Mouse (Mus musculus): Measurements from ENCODE around the gene Cadm4.
"Not testable (repeated sequence)": the region's sequence is repeated elsewhere in the genome, so short reads cannot be mapped to it uniquely, and the experiment has no call there.

The Cadm4 gene

GRCm38 (mm10) chr7:24501492-24501891 is 19.7 kb downstream of the Cadm4 start:
- peak; percentile 39 to 58 for DNase-seq (ENCODE audit: low spot score in 2 of 2)

- DNase-seq (ENCODE audit: low spot score in 2 of 2) = no peak
Measured at GRCm38 (mm10) chr7:24504004-24504403, 22.2 kb downstream of the Cadm4 start.

GRCm38 (mm10) chr7:24504868-24505267 is 23.0 kb downstream of the Cadm4 start:
- no peak for DNase-seq (ENCODE audit: low spot score in 2 of 2)

GRCm38 (mm10) chr7:24505447-24506064 is 23.7 kb downstream of the Cadm4 start:
- no peak for DNase-seq (ENCODE audit: low spot score in 2 of 2)

GRCm38 (mm10) chr7:24506065-24506459 is 24.2 kb downstream of the Cadm4 start:
- no peak for DNase-seq (ENCODE audit: low spot score in 2 of 2)

GRCm38 (mm10) chr7:24506476-24506837 is 24.6 kb downstream of the Cadm4 start:
- no peak for DNase-seq (ENCODE audit: low spot score in 2 of 2)

DNA sequence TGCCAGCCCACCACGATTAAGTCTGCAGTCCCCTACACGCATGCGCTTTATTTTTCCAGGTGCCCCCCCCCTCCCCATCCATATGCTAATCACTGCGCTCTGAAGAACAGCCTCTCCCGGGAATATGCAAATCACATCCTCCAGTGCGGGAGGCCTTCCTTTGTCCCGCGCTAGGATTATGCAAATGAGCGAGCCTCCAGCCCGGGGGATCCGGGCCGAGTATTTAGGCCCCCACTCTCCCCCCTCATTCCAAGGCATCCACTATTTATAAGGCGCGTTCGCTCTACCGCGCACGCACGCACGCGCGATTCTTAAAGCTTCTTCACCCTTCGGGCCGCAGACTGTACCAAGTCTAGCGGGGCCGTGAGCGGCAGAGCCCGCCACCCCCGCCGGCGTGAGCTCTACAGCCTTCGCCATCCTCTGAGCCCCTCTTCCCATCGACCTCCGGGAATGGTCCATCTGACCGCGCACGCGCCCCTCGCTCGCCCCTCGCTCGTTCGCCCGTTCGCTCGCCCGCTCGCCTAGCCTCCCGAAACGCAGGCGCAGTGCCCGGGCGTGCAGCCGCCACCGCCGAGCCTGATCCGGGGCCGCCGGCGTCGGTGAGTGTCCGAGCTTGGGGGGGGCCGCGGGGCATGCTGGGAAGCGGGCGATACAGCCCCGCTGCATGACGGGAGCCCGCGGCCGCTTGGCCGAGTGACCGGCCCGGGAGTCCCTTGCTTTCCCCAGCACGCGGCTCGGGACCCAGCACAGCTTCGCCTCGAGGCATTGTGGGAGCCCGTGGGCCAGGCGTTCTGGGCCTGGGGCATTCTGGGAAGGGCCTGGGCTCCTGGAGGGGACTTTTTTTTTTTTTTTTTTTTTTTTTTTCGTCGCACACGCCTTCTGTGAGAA is 25.3 kb downstream of the Cadm4 start, which contains the start of gene Zfp428:
Gene Zfp428 (plus strand): TSS at position 169 of the 888 bp plus-strand sequence.
- DNase-seq (ENCODE audit: low spot score in 2 of 2) = peak; percentile 37 to 55

- DNase-seq (ENCODE audit: low spot score in 2 of 2) = no peak
Measured at GRCm38 (mm10) chr7:24507726-24508114, 25.9 kb downstream of the Cadm4 start.

GRCm38 (mm10) chr7:24512355-24512754 is 30.5 kb downstream of the Cadm4 start, which contains the start of gene AC161166.1:
Gene AC161166.1, minus strand, starts transcription at chr7:24512455.
- no peak for DNase-seq (ENCODE audit: low spot score in 2 of 2)

DNA sequence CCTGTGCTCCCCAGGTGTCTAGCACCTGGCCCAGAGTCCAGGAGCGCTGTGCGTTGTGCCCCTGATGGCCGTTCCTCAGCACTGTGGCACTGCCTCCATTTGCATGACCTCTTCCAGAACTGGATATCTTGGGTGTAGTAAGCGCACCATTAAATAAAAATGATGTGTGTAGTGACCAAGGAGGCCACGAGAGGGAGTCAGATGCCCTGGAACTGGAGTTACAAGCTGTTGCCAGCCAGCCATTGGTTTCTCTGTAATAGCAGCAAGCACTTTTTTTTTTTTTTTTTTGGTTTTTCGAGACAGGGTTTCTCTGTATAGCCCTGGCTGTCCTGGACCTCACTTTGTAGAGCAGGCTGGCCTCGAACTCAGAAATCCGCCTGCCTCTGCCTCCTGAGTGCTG is 34.5 kb downstream of the Cadm4 start:
- DNase-seq (ENCODE audit: low spot score in 2 of 2) = peak in 1 of 2 experiments; percentile 26

GRCm38 (mm10) chr7:24517077-24517476 is 35.3 kb downstream of the Cadm4 start:
- no peak for DNase-seq (ENCODE audit: low spot score in 2 of 2)

- DNase-seq (ENCODE audit: low spot score in 2 of 2) = no peak
Measured at GRCm38 (mm10) chr7:24517654-24518053, 35.8 kb downstream of the Cadm4 start.

DNA sequence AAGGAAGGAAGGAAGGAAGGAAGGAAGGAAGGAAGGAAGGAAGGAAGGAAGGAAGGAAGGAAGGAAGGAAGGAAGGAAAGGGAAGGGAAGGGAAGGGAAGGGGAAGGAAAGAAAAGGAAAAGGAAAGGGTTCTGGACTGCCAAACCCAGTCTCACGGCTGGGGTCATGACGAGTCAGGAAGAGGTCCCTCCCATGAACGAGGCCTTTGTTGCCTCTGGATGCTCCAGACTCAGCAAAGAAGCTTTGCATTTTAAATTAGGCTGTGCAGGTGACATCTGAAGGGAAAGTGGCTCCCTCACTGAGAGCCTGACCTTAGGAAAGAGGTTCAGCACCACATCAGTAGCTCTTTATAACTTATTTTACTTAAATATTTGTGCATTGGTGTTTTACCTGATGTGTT is 37.3 kb downstream of the Cadm4 start:
- no peak for DNase-seq (ENCODE audit: low spot score in 2 of 2)

GRCm38 (mm10) chr7:24520054-24520453 is 38.2 kb downstream of the Cadm4 start:
- not testable (repeated sequence) for DNase-seq (ENCODE audit: low spot score in 2 of 2)

- no peak for DNase-seq (ENCODE audit: low spot score in 2 of 2)
Measured at GRCm38 (mm10) chr7:24522805-24523204, 41.0 kb downstream of the Cadm4 start.

DNA sequence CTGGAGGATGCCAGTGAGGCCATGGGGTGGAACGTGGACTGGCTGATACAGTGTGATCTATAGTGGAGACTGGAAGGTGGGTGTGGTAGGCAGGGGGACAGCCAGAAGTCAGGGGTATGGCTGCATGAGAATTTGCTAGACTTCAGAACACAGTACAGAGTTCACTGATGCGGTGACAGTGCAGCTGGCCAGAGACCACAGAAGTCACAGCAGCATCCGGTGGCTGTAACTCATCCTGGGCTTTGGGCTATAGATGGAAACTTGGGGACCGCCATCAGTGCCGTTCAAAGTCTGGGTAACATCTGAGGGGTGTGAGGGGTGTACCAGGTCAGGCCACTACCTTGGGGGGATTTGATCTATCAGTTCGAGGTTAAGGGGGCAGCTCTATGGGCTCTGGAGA is 41.9 kb downstream of the Cadm4 start:
- no peak for DNase-seq (ENCODE audit: low spot score in 2 of 2)

DNA sequence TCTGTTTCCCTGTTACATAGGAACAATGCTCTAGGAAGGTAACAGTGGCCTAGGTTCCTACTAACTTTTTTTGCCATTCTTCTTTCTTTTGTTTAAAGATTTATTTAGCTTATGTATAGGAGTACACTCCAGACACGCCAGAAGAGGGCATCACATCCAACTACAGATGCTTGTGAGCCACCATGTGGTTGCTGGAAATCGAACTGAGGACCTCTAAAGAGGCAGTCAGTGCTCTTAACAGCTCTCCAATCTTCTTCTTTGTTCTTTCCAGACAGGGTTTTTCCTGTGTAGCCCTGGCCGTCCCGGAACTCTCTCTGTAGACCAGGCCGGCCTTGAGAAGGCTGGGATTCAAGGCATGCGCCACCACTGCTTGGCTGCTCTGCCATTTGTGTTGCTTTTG is 43.2 kb downstream of the Cadm4 start:
- DNase-seq (ENCODE audit: low spot score in 2 of 2) = no peak

GRCm38 (mm10) chr7:24525686-24526420 is 44.0 kb downstream of the Cadm4 start:
- DNase-seq (ENCODE audit: low spot score in 2 of 2) = no peak

DNA sequence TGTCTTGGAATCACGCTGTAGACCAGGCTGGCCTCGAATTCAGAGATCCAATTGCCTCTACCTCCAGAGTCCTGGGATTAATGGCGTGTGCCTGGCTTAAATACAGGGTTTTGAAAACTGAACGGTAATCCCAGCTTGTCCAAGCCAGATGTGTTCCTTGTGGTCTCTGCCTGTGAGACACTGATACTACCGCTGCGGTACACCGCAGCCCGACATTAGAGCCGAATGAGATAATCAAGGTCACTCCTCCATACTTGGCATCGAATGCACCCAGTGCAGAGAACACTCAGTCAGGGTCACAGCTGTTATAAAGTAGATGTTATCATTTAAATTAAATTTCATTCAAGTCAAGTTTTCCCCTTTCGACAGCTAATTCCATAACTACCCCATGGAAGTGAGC is 47.0 kb downstream of the Cadm4 start:
- DNase-seq (ENCODE audit: low spot score in 2 of 2) = no peak

- DNase-seq (ENCODE audit: low spot score in 2 of 2) = no peak
Measured at GRCm38 (mm10) chr7:24529580-24529979, 47.8 kb downstream of the Cadm4 start.

DNA sequence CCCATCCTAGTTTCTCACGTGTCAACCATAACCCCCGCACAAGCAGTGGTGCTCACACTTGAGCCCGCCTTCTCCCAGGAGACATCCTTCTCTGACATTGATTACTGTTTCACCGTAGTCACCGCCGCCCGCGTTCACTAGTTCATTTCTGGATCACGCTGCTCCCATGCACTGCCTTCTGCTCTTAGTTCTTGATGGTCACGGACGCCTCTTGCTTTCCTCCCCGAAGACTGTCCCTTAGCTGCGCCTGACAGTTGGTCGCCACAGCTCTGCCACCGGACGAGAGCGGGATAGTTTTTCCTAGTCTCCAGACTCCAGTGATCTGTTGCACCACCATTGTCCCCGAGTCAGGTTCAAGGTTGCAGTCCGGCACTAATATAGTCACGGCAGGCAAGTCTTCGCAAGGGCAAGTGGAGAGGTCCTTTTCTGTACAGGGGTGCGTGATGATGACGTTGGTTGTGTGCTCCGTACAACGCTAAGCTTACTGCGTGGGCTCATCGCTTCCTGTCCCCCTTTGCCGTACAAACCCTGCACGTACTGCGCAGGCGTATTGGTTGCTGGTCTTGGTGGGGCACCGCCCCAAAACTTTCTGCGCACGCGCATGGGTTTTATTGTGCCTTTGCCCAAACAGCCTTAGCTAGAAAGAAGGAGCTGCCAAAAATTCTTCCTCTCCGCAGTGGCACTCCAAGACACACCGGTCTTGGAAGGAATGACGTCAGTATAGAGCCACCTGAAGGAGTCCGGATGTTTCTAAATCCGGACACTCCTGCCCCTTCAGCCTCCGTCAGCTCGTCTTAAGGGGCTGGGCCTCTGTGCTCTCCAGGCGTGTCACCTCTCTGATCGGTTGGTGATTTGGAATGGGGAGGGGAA is 48.5 kb downstream of the Cadm4 start, which contains the start of gene Irgq:
Gene Irgq (plus strand): TSS at position 628 of the 870 bp plus-strand sequence.
- DNase-seq (ENCODE audit: low spot score in 2 of 2) = peak; percentile 98 to 99
